Mouse (Mus musculus) frontal cortex, postnatal 14 days (tissue): ENCODE measurements around the gene Pi16.

Experiments used
- DNase-seq, 2 experiments: peaks; one replicate each; pipeline ENCODE4 v3.0.0; 2022; ENCODE audit warnings: low spot score in 2 of 2

Gene Pi16

GRCm38 (mm10) chr17:29304376-29305057 lies 13.0 kb upstream of the Pi16 start:
- DNase-seq: no peak

DNA sequence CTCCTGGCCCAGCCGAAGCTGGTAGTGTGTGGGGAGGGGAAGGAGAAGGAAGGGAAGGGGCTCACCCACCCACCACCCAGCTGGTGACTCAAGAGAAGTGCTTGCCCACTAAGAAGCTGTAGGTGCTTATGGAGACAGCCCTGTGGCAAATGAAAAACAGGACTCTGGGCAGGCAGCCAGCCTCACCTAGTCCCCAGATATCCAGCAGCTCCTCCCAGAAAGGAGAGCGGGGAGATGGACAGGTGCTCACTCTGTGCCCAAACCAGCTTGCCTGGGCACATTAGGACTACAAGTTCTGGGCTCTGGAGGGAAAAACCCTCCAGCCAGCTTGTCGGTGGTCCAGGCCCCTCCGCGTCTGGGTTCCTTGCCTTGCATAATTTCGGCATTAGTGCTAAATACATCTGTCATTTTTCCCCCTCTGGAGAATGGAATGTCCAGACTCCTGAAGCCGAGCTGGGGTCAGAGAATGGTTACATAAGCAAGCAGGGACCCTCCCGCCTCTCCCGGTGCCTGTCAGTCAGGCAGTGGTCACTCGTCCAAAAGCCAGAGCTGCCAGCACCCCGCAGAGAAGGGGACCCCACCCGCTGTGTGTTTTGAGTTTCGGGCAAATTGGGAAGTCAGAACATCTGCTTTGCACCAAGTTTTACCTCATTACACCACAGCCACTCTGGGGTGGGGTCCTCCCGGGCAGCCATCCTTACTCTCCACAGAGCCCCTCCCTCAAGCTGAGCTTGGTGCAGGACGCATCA lies 12.2 kb upstream of the Pi16 start:
- no peak for DNase-seq

GRCm38 (mm10) chr17:29305871-29306270 lies 11.6 kb upstream of the Pi16 start:
- DNase-seq: no peak

DNA sequence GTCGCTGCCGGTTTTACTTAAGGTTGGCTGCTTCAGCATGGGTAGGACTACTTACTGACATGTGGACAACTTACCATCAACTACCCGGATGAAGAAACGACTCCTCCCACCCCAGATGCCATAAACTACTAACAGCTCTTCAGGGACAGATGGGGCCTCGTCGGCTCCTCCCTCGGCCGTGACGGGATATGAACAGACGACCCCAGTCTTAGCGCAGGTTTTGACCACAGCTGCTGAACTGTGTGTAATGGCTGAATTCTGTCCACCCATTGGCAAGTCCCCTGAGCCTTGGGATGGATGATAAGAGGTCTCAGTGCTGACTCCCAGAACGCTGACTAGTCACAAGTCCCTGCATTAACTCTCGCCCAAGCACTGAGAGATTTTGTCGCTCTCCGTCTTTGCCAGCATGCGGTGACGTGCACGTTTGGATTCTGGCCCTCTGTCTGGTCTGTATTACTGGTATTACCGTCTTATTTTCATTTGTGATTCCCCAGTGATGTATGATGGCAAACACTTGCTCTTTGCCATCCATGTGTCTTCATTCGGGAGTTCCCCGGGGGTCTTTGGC lies 7.3 kb upstream of the Pi16 start:
- no peak for DNase-seq

DNA sequence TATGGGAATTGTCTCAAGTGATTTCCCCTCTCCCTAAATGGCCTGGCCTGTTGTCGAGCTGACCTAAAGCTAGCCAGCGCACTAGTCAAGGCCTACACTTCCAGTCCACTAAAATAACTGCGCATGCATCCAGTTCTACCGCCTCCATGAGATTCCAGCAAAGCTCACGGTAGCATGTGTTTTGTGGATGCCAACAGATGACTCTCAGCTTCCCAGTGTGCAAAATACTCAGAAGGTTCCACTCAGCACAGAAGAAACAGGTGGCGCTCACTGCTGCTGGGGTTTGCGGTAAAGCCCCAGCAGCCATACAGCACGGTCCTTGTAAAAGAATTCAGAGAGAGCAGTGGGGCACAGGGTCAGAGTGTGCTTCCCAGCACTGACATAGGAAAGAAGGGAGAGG lies 5.9 kb upstream of the Pi16 start:
- no peak for DNase-seq

GRCm38 (mm10) chr17:29312082-29312481 lies 5.4 kb upstream of the Pi16 start:
- no peak for DNase-seq

- DNase-seq: no peak
Measured at GRCm38 (mm10) chr17:29313300-29313699, 4.2 kb upstream of the Pi16 start.

GRCm38 (mm10) chr17:29315672-29316465 lies 1.6 kb upstream of the Pi16 start:
- no peak for DNase-seq

GRCm38 (mm10) chr17:29316891-29317290 lies 589 bp upstream of the Pi16 start:
- no peak for DNase-seq

DNA sequence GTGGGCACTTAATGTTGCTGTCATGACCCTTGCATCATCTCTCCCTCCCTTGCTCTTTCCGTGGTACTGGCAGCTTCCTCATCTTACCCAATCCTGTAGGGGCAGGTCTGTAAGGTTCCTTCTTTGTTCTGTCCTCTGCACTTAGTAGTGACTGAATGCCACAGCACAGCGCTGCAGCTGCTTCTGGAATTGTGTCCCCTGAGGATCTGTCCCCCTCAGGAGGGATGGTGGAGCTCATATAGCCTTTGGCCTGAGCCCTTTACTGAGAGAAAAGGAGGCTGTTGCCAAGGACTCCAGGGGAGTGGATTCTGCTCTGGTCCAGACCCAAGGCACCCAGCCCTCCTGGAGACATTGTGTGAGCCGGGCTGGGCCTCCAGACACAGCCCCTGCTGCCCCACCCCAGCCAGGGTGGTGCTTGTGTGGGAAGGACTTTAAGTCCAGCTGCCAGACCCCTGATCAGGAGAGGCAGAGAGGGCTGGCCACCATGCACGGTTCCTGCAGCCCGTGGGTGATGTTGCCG lies 1.3 kb downstream of the Pi16 start:
- DNase-seq: no peak

GRCm38 (mm10) chr17:29319476-29319875 lies 2.0 kb downstream of the Pi16 start:
- no peak for DNase-seq

- no peak for DNase-seq
Measured at GRCm38 (mm10) chr17:29319881-29320639, 2.6 kb downstream of the Pi16 start.

GRCm38 (mm10) chr17:29321765-29322602 lies 4.5 kb downstream of the Pi16 start:
- no peak for DNase-seq

GRCm38 (mm10) chr17:29322603-29322962 lies 5.1 kb downstream of the Pi16 start:
- DNase-seq: no peak

GRCm38 (mm10) chr17:29323625-29324024 lies 6.1 kb downstream of the Pi16 start:
- no peak for DNase-seq

GRCm38 (mm10) chr17:29325831-29326230 lies 8.4 kb downstream of the Pi16 start:
- DNase-seq: no peak

- peak in 1 of 2 experiments; percentile 35 for DNase-seq
Measured at GRCm38 (mm10) chr17:29326531-29327529, 9.3 kb downstream of the Pi16 start.

DNA sequence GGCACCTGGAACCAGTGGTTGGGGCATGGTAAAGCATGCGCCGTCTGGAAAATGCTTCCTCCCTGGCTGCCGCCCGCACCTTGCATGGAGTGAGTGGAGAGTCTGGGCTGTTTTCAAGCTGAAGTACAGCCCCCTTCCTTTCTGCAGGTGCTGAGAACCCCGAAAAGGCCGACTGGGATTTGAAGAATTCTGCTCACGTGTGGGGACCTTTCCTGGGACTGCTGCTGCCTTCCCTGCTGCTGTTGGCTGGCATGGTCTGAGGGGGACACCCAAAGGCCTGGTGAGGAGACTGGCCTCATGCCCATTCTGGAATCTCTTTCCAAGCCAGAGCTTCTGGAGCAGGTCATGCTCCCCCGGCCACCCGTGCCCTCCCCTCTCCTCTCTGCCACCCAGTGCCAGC lies 10.2 kb downstream of the Pi16 start:
- DNase-seq: no peak

- no peak for DNase-seq
Measured at GRCm38 (mm10) chr17:29330221-29330620, 12.7 kb downstream of the Pi16 start.
